Mouse (Mus musculus) hindbrain, embryonic 12.5 days (tissue): ENCODE measurements around the gene Nes. TPM values are rescaled to one million over a fixed set of nuclear protein-coding genes. Genes with fewer than 3 reads are reported as not detected.

Source experiments
- ATAC-seq: fragments of 200-750 bp; cut with Nextera tagmentation; 2 replicates; pipeline ENCODE4 v1.8.0; 2017; ENCODE audit warnings: moderate TSS enrichment; ENCODE audit not compliant: low FRiP score
- H3K27ac ChIP-seq: fragments of 300-500 bp; sonication (generic); 2 replicates; pipeline ENCODE4 v1.5.1; 2016; ENCODE audit warnings: mild to moderate bottlenecking
- H3K27me3 ChIP-seq: fragments of 300-500 bp; sonication (generic); 2 replicates; pipeline ENCODE4 v1.6.1; 2016; ENCODE audit warnings: mild to moderate bottlenecking
- H3K36me3 ChIP-seq: fragments of 300-500 bp; sonication (generic); 2 replicates; pipeline ENCODE4 v1.6.1; 2016; ENCODE audit warnings: mild to moderate bottlenecking
- H3K4me1 ChIP-seq: fragments of 300-500 bp; sonication (generic); 2 replicates; pipeline ENCODE4 v1.6.1; 2016
- H3K4me2 ChIP-seq: fragments of 300-500 bp; sonication (generic); replicated peaks from 2 replicates; pipeline ENCODE4 v1.6.1; 2016; ENCODE audit warnings: mild to moderate bottlenecking
- H3K4me3 ChIP-seq: fragments of 300-500 bp; sonication (generic); 2 replicates; pipeline ENCODE4 v1.5.1; 2016; ENCODE audit warnings: mild to moderate bottlenecking
- H3K9ac ChIP-seq: fragments of 300-500 bp; sonication (generic); 2 replicates; pipeline ENCODE4 v1.6.1; 2016; ENCODE audit warnings: mild to moderate bottlenecking, moderate library complexity
- H3K9me3 ChIP-seq: fragments of 300-500 bp; sonication (generic); replicated peaks from 2 replicates; pipeline ENCODE4 v1.6.1; 2016; ENCODE audit warnings: mild to moderate bottlenecking
- WGBS: fragments of 180-500 bp; shearing (Covaris S2); methylation state at CpG from one replicate; pipeline ENCODE4 v1.1.7; 2016; 5-methylcytosine and 5-hydroxymethylcytosine counted together
- polyA plus RNA-seq: library from polyadenylated mRNA; unstranded; fragments of >200 nt; fragmentation: Nextera tagmentation; extraction: Ambion mirVana; gene quantifications from 2 replicates; pipeline ENCODE4 v1.2.1, GENCODE M21; 2016

Nes gene
- polyA plus RNA-seq, 1 experiment from 2014 or later = 136 TPM

DNA sequence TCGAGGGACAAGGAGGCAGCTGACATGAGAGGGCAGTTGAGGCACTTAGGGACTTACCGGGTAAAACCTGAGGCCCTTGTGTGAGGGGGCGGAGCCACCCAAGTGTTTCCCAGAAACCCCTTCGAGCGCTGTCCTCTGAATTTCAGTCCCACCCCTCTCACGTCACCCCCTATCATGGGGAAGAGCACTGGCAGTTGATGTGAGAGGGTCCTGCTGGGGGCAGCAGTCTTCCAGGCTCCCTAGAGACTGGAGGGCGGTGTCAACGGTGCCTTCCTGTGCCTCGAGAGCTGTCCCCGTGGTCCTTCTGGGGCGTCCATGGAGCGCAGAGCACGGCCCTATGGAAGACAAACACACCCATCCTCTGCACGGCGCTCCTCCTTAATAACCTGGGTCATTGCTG is 16.8 kb downstream of the Nes start:
- Histone ChIP-seq H3K27ac (peak overlapping the region; percentile 19; the same call in 1 of the 2 replicates), H3K27me3 (peaks cover 39% of the 10 kb centered on the region), H3K36me3 (no peaks in the 10 kb centered on the region), H3K4me2 (peak overlapping the region; percentile 72), H3K4me3 (peak overlapping the region; percentile 35), H3K9ac (peak overlapping the region; percentile 52), H3K4me1 (peaks cover 54% of the 10 kb centered on the region), H3K9me3 (no peaks in the 10 kb centered on the region)
- peak; percentile 68 for ATAC-seq
- WGBS = under 1% methylated on average over 15 of the region's 15 CpGs

DNA sequence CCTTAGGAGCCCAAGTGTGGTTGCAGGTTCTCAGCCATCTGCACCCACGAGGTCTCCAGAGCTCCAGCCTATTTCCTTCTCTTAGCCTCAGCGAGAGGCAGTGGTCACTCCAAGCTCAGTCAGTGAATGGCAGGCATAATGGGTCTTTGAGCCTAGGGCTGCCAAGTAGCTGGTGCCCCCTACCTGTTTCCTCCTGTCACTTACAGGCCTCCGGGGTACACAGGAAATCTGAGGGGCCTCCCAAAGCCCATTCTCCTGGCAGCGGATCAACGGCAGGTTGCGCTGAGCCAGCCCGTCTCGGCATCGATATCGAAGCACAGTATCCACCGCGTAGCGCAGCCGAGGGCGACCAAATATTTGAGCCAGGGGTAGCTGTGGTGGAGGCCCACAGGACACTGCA is 17.2 kb downstream of the Nes start:
- ATAC-seq = peak; percentile 2; the same call in 1 of the 2 replicates
- H3K36me3 ChIP-seq = no peaks in the 10 kb centered on the region

DNA sequence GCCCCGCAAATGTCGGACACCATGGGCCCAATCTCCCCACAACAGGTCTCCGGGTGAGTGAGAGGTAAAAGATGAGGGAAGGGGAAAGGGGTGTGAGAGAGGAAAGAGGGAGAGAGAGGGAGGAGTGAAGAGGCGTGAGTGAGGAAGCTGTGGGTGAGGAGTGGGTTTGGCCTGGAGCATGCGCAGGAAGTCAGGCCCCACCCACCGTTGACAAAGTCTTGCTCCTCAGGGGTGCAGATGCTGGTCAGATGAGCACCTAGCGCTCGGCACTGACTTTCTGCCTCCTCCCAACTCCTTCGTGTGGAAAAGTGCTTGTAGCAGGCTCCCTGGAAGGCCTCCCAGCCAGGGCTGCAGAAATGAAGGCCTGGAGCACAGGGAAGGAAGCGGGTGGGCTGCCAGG is 19.1 kb downstream of the Nes start:
- H3K4me3 ChIP-seq = no peak overlapping the region
- peaks cover 32% of the 10 kb centered on the region for H3K4me1 ChIP-seq
- no peak for ATAC-seq
- WGBS = 41% methylated on average over 10 of the region's 10 CpGs
- H3K9ac ChIP-seq = no peak overlapping the region
- H3K9me3 ChIP-seq = no peaks in the 10 kb centered on the region
- no peak overlapping the region for H3K4me2 ChIP-seq
- peaks cover 61% of the 10 kb centered on the region for H3K27me3 ChIP-seq
- no peaks in the 10 kb centered on the region for H3K36me3 ChIP-seq
- H3K27ac ChIP-seq = no peak overlapping the region

More for the DNA sequence above, 17.2 kb downstream of the Nes start:
- Histone ChIP-seq H3K4me1 (peaks cover 49% of the 10 kb centered on the region), H3K9ac (peak overlapping the region; percentile 52), H3K27ac (no peak overlapping the region), H3K4me2 (peak overlapping the region; percentile 72), H3K9me3 (no peaks in the 10 kb centered on the region), H3K27me3 (peaks cover 43% of the 10 kb centered on the region), H3K4me3 (peak overlapping the region; percentile 35)
- WGBS = 11% methylated on average over 15 of the region's 15 CpGs

DNA sequence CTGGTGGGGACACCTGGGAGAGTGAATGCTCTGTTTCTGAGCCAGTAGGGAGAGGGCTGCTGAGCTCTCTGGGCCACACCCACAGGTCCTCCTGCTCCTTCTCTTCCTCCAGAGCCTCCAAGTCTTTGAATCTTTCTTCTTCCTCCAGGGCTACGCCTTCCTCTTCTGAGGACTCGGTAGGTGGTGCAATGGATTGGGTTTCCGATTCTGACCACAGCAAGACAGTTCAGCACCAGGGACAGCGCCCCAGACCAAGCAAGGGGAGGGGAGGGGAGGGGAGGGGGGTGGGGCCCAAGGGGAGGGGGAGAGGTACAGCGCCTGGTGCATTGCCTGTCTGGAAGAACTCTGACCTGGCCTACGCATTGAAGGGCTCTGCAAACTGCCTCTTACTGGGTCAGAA is 22.6 kb downstream of the Nes start:
- Histone ChIP-seq H3K36me3 (no peaks in the 10 kb centered on the region), H3K4me2 (no peak overlapping the region), H3K4me3 (no peak overlapping the region), H3K27me3 (peaks cover 96% of the 10 kb centered on the region), H3K9ac (no peak overlapping the region), H3K9me3 (no peaks in the 10 kb centered on the region), H3K4me1 (peaks cover 12% of the 10 kb centered on the region), H3K27ac (no peak overlapping the region)
- no peak for ATAC-seq
- 2% methylated on average over 5 of the region's 6 CpGs for WGBS

DNA sequence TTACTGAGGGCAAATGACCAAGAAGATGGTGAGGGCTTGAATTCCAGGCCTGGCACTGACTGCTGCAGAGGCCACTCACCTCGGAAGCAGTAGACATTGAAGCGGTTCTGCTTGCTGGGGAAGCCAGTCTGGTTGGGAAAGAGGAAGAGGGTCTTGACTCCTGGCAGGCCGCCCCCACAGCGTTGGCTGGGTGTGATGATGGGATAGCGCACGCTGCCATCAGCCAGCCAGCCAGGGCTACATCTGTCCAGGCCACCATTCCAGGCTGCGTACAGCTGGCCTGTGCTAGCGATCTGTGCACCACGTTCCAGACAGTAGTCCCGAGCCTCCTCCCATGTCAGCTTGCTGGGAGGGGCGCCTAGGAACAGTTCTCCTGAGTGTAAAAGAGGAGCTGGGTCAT is 24.5 kb downstream of the Nes start:
- Histone ChIP-seq H3K4me2 (no peak overlapping the region), H3K36me3 (no peaks in the 10 kb centered on the region), H3K4me1 (peaks cover 29% of the 10 kb centered on the region), H3K9me3 (no peaks in the 10 kb centered on the region; the same call in 1 of the 2 replicates), H3K4me3 (no peak overlapping the region), H3K9ac (no peak overlapping the region), H3K27me3 (peaks cover 99% of the 10 kb centered on the region), H3K27ac (no peak overlapping the region)
- WGBS = 30% methylated on average over 11 of the region's 11 CpGs
- no peak for ATAC-seq

DNA sequence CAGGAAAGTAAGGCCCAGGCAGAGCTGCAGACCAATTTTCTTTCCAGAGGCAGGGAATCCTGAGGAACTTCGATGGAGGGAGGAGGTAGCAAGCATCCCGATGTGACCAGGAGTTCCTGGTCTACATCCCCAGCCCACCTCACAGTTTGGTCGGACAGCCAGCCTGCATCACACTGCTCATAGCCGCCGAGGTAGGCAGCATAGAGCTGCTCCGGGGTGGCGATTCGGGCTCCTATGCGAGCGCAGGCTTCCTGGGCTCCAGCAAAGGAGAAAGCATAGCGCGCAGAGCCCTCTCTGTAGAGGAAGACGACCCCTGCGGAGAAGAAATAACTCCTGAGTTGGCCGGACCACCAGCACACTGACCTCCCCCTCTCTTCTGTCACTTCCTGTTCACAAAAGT is 25.5 kb downstream of the Nes start:
- H3K27ac ChIP-seq = no peak overlapping the region
- peaks cover 99% of the 10 kb centered on the region for H3K27me3 ChIP-seq
- H3K9me3 ChIP-seq = no peaks in the 10 kb centered on the region; the same call in 1 of the 2 replicates
- H3K4me1 ChIP-seq = peaks cover 34% of the 10 kb centered on the region
- no peaks in the 10 kb centered on the region for H3K36me3 ChIP-seq
- no peak for ATAC-seq
- peak overlapping the region; percentile 41; the same call in 1 of the 2 replicates for H3K4me3 ChIP-seq
- no peak overlapping the region for H3K9ac ChIP-seq
- peak overlapping the region; percentile 71 for H3K4me2 ChIP-seq
- WGBS = 1% methylated on average over 15 of the region's 15 CpGs

DNA sequence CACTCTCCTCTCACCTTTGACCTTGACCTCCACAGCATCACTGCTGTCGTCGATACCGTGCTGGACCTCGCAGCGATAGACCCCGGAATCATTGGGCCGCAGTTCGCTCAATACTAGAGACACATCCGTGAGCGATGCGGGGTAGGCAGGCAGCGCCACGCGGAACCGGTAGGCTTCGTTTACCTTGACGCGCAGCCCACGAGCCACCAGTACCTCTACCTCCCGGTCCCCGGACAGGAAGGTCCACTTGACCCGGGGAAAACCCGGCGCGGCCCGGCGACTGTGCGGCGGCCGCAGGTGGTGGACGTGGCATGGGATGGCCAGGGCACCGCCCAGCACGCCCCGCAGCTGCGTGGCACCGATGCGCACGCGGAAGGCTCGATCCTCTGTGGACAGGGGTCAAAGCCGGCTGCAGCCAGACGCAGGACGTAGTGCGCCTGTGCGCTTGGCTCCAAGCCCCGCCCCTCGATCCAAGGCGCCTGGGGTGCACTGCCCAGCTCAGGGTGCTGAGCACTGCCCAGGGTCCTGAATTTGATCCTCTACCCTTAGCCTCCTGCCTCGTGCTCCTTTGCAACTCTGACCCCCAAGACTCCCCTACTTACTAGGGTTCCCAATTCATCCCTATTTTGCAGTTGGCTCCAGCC is 26.2 kb downstream of the Nes start:
- Histone ChIP-seq H3K27ac (no peak overlapping the region), H3K9me3 (no peaks in the 10 kb centered on the region; the same call in 1 of the 2 replicates), H3K36me3 (no peaks in the 10 kb centered on the region), H3K27me3 (peaks cover 99% of the 10 kb centered on the region), H3K4me1 (peaks cover 35% of the 10 kb centered on the region), H3K4me3 (peak overlapping the region; percentile 41), H3K9ac (peak overlapping the region; percentile 53; the same call in 1 of the 2 replicates), H3K4me2 (peak overlapping the region; percentile 71)
- ATAC-seq = no peak
- 1% methylated on average over 49 of the region's 49 CpGs for WGBS

DNA sequence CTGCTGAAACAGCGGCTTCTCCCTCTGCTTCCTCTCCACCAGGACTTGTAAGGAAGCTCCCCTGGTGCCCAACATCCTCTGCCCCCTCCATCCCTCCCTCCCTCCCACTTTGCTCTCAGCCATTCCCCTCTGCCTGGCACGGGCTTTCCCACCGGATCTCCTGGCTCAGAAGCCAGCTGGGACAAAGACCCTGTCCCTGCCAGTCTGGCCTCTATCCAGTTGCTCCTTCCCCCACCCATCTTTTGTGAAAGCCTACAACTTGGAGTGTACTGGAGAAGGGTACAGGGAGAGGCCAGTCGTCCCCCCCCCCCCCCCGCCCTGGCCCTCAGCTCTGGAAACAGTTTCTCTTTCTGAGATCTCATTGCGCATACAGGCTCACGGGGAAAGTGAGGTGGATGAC is 27.9 kb downstream of the Nes start:
- Histone ChIP-seq H3K36me3 (no peaks in the 10 kb centered on the region), H3K4me3 (0 out of 2 replicates have a peak overlapping the region, but pooled peaks have one; percentile 47), H3K27ac (no peak overlapping the region), H3K4me2 (0 out of 2 replicates have a peak overlapping the region, but pooled peaks have one; percentile 90), H3K27me3 (peaks cover 100% of the 10 kb centered on the region), H3K9me3 (no peaks in the 10 kb centered on the region; the same call in 1 of the 2 replicates), H3K4me1 (peaks cover 43% of the 10 kb centered on the region), H3K9ac (no peak overlapping the region)
- ATAC-seq = no peak
- WGBS = 5% methylated on average over 7 of the region's 7 CpGs

DNA sequence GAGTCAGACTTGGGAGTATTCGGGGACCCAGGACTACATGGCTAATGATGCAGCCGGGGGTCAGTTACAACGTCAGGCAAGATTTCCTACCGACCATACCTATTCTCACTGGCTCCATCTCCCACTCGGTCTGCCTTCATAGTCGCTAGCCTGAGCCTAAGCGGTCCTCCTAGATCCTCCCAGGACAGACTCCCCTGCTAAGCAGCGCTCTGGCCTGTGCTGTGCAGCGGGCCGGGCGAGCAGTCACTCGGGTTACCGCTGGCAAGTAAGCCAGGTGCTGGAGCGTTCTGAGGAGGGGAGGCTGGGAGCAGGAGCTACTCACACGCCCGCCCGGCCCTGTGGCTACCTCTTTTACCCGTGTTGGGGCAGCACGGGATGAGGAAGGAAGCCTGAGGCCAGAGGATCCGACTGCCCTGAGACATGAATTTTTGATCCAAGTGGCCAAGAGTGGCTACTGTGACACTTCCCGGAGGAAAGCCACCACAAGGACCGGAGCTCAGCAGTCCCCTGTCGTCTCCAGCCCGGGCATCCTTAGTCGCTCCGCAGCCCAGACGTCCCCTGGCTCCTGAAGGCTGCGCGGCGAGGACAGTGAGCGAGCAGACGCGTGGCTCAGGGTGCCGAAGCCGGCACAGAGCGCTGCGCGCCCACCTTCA is 28.5 kb downstream of the Nes start:
- no peaks in the 10 kb centered on the region; the same call in 1 of the 2 replicates for H3K9me3 ChIP-seq
- no peaks in the 10 kb centered on the region for H3K36me3 ChIP-seq
- H3K27ac ChIP-seq = no peak overlapping the region
- H3K9ac ChIP-seq = peak overlapping the region; percentile 55; the same call in 1 of the 2 replicates
- peak overlapping the region; percentile 47 for H3K4me3 ChIP-seq
- ATAC-seq = no peak
- WGBS = 1% methylated on average over 38 of the region's 38 CpGs
- H3K4me2 ChIP-seq = peak overlapping the region; percentile 90
- H3K4me1 ChIP-seq = peaks cover 43% of the 10 kb centered on the region
- peaks cover 98% of the 10 kb centered on the region for H3K27me3 ChIP-seq

DNA sequence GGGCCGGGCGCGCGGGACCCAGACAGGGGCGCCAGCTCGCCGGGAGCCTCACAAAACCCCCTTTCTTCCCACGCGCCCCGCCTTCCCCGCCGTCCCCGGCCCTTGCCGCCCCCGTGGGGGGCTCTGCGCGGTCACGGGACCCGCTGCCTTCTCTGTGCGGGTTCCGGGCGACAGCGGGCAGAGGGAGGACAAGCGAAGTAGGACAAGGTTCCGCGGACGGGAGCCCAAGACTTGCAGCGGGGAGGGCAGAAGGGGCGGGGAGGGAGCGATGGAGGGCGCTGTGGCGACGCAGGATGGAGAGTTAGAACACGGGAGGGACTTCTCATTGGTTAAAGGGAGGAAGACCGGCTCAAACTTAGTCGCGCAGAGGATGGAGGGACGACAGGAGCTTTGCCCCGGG is 29.3 kb downstream of the Nes start, which contains the start of gene Bcan:
Gene Bcan (minus strand): TSS at position 50 of the 400 bp plus-strand sequence.
- no peak for ATAC-seq
- H3K9ac ChIP-seq = peak within 1 kb of the TSS; percentile 55; the same call in 1 of the 2 replicates
- H3K9me3 ChIP-seq = no peaks in the 10 kb centered on the region; the same call in 1 of the 2 replicates
- under 1% methylated on average over 38 of the region's 39 CpGs for WGBS
- H3K4me3 ChIP-seq = peak within 1 kb of the TSS; percentile 47
- peaks cover 89% of the 10 kb centered on the region for H3K27me3 ChIP-seq
- H3K27ac ChIP-seq = no peak within 1 kb of the TSS
- peaks cover 43% of the 10 kb centered on the region for H3K4me1 ChIP-seq
- peak within 1 kb of the TSS; percentile 90 for H3K4me2 ChIP-seq
- no peaks in the 10 kb centered on the region for H3K36me3 ChIP-seq

DNA sequence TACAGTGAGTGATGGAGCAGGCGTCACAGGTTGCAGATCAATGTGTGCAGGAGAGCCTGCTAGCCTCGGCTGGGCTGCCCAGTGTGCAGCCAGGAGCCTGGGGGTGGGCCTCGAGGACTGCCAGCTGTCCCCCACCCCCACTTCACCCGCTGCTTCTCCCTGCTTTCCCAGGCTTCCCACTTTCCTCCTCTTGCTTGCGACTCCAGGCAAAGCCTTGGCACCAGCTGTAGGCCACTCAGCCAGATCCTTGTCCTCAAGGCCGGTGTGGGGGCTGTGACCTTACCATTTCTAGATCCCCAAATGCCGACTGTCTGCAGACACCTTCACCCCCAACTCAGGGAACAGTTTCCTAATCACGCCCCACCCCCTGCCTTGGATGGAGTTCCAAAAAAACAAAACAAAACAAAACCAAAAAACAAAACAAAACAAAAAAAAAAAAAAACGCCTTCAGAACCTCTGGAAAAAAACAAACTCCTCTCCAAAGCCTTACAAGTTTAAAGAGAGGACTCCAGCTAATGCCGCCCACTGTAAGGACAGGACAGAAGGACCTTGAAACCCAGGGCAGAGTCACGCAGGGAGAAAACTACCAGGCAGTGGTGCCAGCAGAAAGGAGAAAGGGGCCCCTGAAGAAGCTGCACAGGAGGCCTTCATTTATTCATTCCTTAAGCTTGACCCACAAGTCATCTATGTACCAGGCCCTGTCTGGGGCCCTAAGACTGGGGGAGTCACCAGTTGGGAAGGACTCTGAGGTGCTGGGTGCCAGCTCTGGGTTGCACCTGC is 30.1 kb downstream of the Nes start:
- no peak for ATAC-seq
- Histone ChIP-seq H3K9me3 (no peaks in the 10 kb centered on the region; the same call in 1 of the 2 replicates), H3K36me3 (no peaks in the 10 kb centered on the region), H3K27me3 (peaks cover 81% of the 10 kb centered on the region), H3K4me1 (peaks cover 43% of the 10 kb centered on the region), H3K9ac (no peak overlapping the region), H3K4me3 (peak overlapping the region; percentile 47; the same call in 1 of the 2 replicates), H3K27ac (no peak overlapping the region), H3K4me2 (peak overlapping the region; percentile 90; the same call in 1 of the 2 replicates)
- 16% methylated on average over 11 of the region's 11 CpGs for WGBS
